Mouse (Mus musculus) bone marrow, adult 2 months (tissue): ENCODE data around the gene Aagab.

Experiments
- CTCF ChIP-seq: fragments of 200-500 bp; IDR thresholded peaks from 2 replicates; pipeline ENCODE4 v1.5.1; 2011; ENCODE audit warnings: low read length, control low read depth; ENCODE audit not compliant: control insufficient read depth, insufficient read depth
- POLR2A ChIP-seq: fragments of 200-500 bp; IDR thresholded peaks from 2 replicates; pipeline ENCODE4 v1.6.1; 2011; ENCODE audit warnings: low read depth, mild to moderate bottlenecking, control low read depth, low read length, borderline replicate concordance; ENCODE audit not compliant: control insufficient read depth

GRCm38 (mm10) chr9:63596660-63597059, 5.8 kb upstream of the Aagab start:
- TF ChIP-seq CTCF: no peak
- no peak for TF ChIP-seq POLR2A
